Mouse (Mus musculus) limb, embryonic 14.5 days (tissue): ENCODE data around the gene Zfp385c. TPM values are rescaled to one million over a fixed set of nuclear protein-coding genes. Genes with fewer than 3 reads are reported as not detected.
"Not testable (repeated sequence)": the region's sequence is repeated elsewhere in the genome, so short reads cannot be mapped to it uniquely, and the experiment has no call there.

Source experiments
- ATAC-seq: fragments of 200-750 bp; cut with Nextera tagmentation; 2 replicates; pipeline ENCODE4 v1.8.0; 2017; ENCODE audit warnings: low read depth, moderate number of reproducible peaks, moderate TSS enrichment; ENCODE audit not compliant: low FRiP score
- DNase-seq: peaks from one replicate; pipeline ENCODE4 v3.0.0-alpha.2; 2015; ENCODE audit warnings: low spot score
- H3K27ac ChIP-seq: fragments of 300-500 bp; sonication (generic); replicated peaks from 2 replicates; pipeline ENCODE4 v1.5.1; 2014; ENCODE audit warnings: low read depth, mild to moderate bottlenecking, low read length, moderate library complexity, mixed read lengths
- H3K27me3 ChIP-seq: fragments of 300-500 bp; sonication (generic); 2 replicates; pipeline ENCODE4 v1.6.1; 2014; ENCODE audit warnings: low read length, mixed read lengths; ENCODE audit not compliant: control insufficient read depth, insufficient read depth
- H3K36me3 ChIP-seq: fragments of 300-500 bp; sonication (generic); 2 replicates; pipeline ENCODE4 v1.6.1; 2014; ENCODE audit warnings: mild to moderate bottlenecking, low read length, moderate library complexity, mixed read lengths; ENCODE audit not compliant: control insufficient read depth, insufficient read depth
- H3K4me1 ChIP-seq: fragments of 300-500 bp; sonication (generic); 2 replicates; pipeline ENCODE4 v1.6.1; 2014; ENCODE audit warnings: antibody characterized with exemption, low read length, mixed read lengths; ENCODE audit not compliant: control insufficient read depth, insufficient read depth
- H3K4me2 ChIP-seq: fragments of 300-500 bp; sonication (generic); replicated peaks from 2 replicates; pipeline ENCODE4 v1.6.1; 2014; ENCODE audit warnings: low read depth, mild to moderate bottlenecking, low read length, moderate library complexity; ENCODE audit not compliant: severe bottlenecking
- H3K4me3 ChIP-seq: fragments of 300-500 bp; sonication (generic); replicated peaks from 2 replicates; pipeline ENCODE4 v1.5.1; 2014; ENCODE audit warnings: low read length
- H3K9ac ChIP-seq: fragments of 300-500 bp; sonication (generic); 2 replicates; pipeline ENCODE4 v1.6.1; 2014; ENCODE audit warnings: mild to moderate bottlenecking, low read depth, low read length, moderate library complexity; ENCODE audit not compliant: severe bottlenecking
- H3K9me3 ChIP-seq: fragments of 300-500 bp; sonication (generic); 2 replicates; pipeline ENCODE4 v1.6.1; 2016; ENCODE audit warnings: low read length; ENCODE audit not compliant: control insufficient read depth
- POLR2A ChIP-seq: fragments of 200-500 bp; IDR thresholded peaks from 2 replicates; pipeline ENCODE4 v1.8.0; 2012; ENCODE audit warnings: inconsistent platforms, mild to moderate bottlenecking, moderate library complexity, borderline replicate concordance; ENCODE audit not compliant: insufficient read depth, insufficient read length; ENCODE audit errors: extremely low read depth
- WGBS: fragments of 180-500 bp; shearing (Covaris S2); extraction: QIAGEN DNeasy Blood & Tissue Kit; methylation state at CpG from one replicate; pipeline ENCODE4 v1.1.7; 2014; 5-methylcytosine and 5-hydroxymethylcytosine counted together
- polyA plus RNA-seq, 2 experiments: library from polyadenylated mRNA; depleted of rRNA in 1 of 2; stranded (reverse) in 1 of 2; unstranded in 1 of 2; fragments of >200 nt; fragmentation: Nextera tagmentation in 1 of 2; extraction: Ambion mirVana in 1 of 2; gene quantifications; 2 replicates each; pipeline versions ENCODE4 v1.2.1 to v1.2.3; 2012 to 2014

Gene Zfp385c
- polyA plus RNA-seq, 2 experiments: 0.72 to 6.4 TPM

- WGBS: 92% methylated on average over 11 of the region's 11 CpGs
- Histone ChIP-seq H3K4me2 (no peak overlapping the region), H3K36me3 (peaks cover 98% of the 10 kb centered on the region), H3K27me3 (no peaks in the 10 kb centered on the region), H3K4me1 (no peaks in the 10 kb centered on the region), H3K9me3 (no peaks in the 10 kb centered on the region), H3K4me3 (no peak overlapping the region), H3K9ac (no peak overlapping the region), H3K27ac (no peak overlapping the region)
- DNase-seq (no peak), ATAC-seq (no peak)
- no peak for TF ChIP-seq POLR2A
Measured at GRCm38 (mm10) chr11:100592346-100593046, 99.8 kb downstream of the Zfp385c start.

DNA sequence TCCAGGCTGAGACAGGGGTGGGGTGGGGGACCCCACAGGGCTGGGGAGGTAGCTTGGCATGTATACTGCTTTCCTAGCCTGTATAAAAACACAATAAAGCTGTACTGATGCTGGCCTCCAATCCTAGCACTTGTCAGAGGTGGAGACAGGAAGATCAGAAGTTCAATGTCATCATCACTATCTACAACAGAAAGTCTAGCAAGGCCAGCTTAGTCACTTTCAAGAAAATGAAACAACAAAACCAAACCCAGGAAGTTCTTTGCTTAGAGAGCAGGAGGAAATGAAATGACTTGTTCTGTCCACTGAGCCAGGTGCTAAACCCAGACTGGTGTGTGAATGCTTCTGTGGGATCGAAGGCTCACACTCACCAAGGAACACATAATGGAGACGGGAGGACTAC is 103.8 kb downstream of the Zfp385c start:
- no peak for TF ChIP-seq POLR2A
- WGBS: 89% methylated on average over 2 of the region's 2 CpGs
- H3K4me1 ChIP-seq: no peaks in the 10 kb centered on the region
- no peak for ATAC-seq
- no peaks in the 10 kb centered on the region for H3K9me3 ChIP-seq
- no peak overlapping the region for H3K9ac ChIP-seq
- no peak overlapping the region for H3K4me2 ChIP-seq
- peaks cover 99% of the 10 kb centered on the region for H3K36me3 ChIP-seq
- H3K27ac ChIP-seq: no peak overlapping the region
- no peak for DNase-seq
- H3K27me3 ChIP-seq: no peaks in the 10 kb centered on the region
- no peak overlapping the region for H3K4me3 ChIP-seq

GRCm38 (mm10) chr11:100585148-100585547 is 107.1 kb downstream of the Zfp385c start:
- Histone ChIP-seq H3K9me3 (no peaks in the 10 kb centered on the region), H3K4me3 (no peak overlapping the region), H3K27me3 (no peaks in the 10 kb centered on the region), H3K4me2 (no peak overlapping the region), H3K36me3 (peaks cover 98% of the 10 kb centered on the region), H3K9ac (no peak overlapping the region), H3K4me1 (no peaks in the 10 kb centered on the region), H3K27ac (no peak overlapping the region)
- no peak for ATAC-seq
- TF ChIP-seq POLR2A: no peak
- 90% methylated on average over 3 of the region's 3 CpGs for WGBS
- no peak for DNase-seq

DNA sequence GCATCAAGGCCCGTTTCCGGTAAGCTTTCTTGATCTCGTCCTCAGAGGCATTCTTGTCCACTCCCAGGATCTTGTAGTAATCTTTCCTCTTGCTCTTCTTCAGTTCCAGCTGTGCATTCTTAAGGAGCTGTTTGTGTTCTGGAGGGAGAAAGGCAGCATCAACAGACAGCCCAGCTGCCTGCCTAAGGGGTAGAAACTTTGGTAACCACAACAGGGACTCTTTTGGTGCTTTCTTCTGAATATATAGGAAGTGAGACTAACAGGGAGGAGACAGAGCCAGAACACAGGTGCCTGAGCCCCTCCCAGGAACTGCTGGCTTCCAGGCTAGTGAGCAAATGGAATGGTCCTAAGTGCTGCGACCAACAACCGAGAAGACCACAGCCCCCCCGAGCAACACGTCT is 107.7 kb downstream of the Zfp385c start:
- no peak for ATAC-seq
- TF ChIP-seq POLR2A: no peak
- no peaks in the 10 kb centered on the region for H3K4me1 ChIP-seq
- peaks cover 98% of the 10 kb centered on the region for H3K36me3 ChIP-seq
- H3K9ac ChIP-seq: no peak overlapping the region
- no peaks in the 10 kb centered on the region for H3K27me3 ChIP-seq
- 95% methylated on average over 7 of the region's 7 CpGs for WGBS
- H3K9me3 ChIP-seq: no peaks in the 10 kb centered on the region
- no peak for DNase-seq
- no peak overlapping the region for H3K4me2 ChIP-seq
- no peak overlapping the region for H3K27ac ChIP-seq
- no peak overlapping the region for H3K4me3 ChIP-seq

DNA sequence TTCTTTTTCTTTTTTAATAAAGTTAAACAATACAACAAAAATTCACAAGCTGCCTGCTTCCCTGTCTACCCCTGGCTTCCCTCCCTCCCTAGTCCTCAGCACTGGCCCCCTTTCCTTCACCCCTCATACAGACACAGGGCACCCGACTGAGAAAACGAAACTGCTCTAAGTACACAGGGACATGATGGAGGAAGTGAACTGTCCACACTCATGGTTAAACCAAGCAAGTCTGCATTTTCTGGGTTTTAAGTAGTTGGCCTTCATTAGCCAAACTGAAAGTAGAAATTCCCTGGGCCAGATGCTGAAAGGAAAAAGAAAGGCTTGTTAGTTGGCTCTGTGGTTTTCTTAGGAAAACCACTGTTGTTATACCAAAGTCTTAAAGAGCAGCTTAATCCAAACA is 109.4 kb downstream of the Zfp385c start:
- Histone ChIP-seq H3K4me2 (no peak overlapping the region), H3K27me3 (no peaks in the 10 kb centered on the region), H3K9ac (no peak overlapping the region), H3K9me3 (no peaks in the 10 kb centered on the region), H3K36me3 (peaks cover 94% of the 10 kb centered on the region), H3K4me1 (no peaks in the 10 kb centered on the region), H3K4me3 (no peak overlapping the region), H3K27ac (no peak overlapping the region)
- DNase-seq (no peak), ATAC-seq (no peak)
- no peak for TF ChIP-seq POLR2A
- WGBS: 89% methylated on average over 2 of the region's 2 CpGs

DNA sequence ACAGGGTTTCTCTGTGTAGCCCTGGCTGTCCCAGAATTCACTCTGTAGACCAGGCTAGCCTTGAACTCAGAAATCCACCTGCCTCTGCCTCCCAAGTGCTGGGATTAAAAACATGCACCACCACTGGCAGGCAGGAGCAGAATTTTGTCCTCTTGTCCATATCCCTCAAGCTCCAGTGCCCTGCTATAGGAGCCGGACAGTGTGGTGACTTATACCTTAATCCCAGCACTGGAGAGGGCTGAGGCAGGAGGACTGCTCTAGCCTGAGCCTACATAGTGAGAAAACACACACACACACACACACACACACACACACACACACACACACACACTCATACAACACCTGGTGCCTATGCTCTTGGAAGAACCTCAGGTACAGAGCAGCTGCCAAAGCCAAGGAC is 109.8 kb downstream of the Zfp385c start:
- H3K9ac ChIP-seq, H3K27me3 ChIP-seq, H3K27ac ChIP-seq, DNase-seq, H3K9me3 ChIP-seq, H3K4me1 ChIP-seq, H3K4me2 ChIP-seq, H3K4me3 ChIP-seq, ATAC-seq: not testable (repeated sequence)
- peaks cover 89% of the 10 kb centered on the region for H3K36me3 ChIP-seq
- WGBS: 100% methylated on average over 1 of the region's 1 CpGs
